Comparison of ENCODE assay signal across 24 mouse cellular contexts in the genomic region with DNA sequence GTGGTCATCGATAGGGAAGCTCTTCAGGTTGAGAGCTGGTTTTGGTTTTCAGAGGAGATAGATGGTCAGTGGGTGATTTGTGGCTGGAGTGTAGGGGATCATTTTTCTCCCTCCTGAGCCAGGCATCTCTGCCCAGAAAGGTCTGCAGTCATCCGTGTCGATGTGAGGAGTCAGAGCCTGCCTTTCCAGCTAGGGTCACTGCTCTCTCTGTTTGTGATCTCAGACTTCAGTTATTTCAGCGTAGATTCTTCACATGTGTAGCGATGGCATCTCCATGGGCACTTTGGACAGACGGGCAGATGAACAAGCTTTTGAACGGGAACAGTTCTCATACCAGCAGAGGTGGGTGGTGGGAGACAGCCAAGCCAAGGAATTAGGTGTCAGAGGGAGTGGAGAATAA.
DNase-seq lines count a peak whose midpoint lies in the region; ATAC-seq and TF ChIP-seq lines count a peak whose summit lies in the region.
"Had no signal": no experiment of that assay in that cellular context is flagged by ENCODE, and none has a peak within 500 bp of the region (broad histone marks: within the 10 kb centered on the region; RNA-seq: fewer than 3 reads in every experiment).

No protein-coding gene starts in this region.

- 0 out of 2 replicates have a peak overlapping the region, but pooled peaks have one; percentile 24 for H3K9ac ChIP-seq in stomach, embryonic 16.5 days (ENCODE audit: low read length)
- no peak overlapping the region for H3K9ac ChIP-seq in stomach, postnatal 0 days (ENCODE audit: low read length)
- H3K9ac ChIP-seq: embryonic facial prominence, embryonic 12.5 days; forebrain, postnatal 0 days; heart, embryonic 13.5 days; limb, embryonic 12.5 days; liver, postnatal 0 days; stomach, embryonic 15.5 days had no signal

- H3K36me3 ChIP-seq in stomach, embryonic 16.5 days (ENCODE audit: control insufficient read depth, insufficient read depth, low read length): no peaks in the 10 kb centered on the region
- no peaks in the 10 kb centered on the region for H3K36me3 ChIP-seq in stomach, postnatal 0 days (ENCODE audit: control insufficient read depth, insufficient read depth, low read length)
- H3K36me3 ChIP-seq: embryonic facial prominence, embryonic 12.5 days; limb, embryonic 12.5 days had no signal

- no peak overlapping the region for H3K27ac ChIP-seq in stomach, embryonic 16.5 days (ENCODE audit: low read length)
- H3K27ac ChIP-seq in stomach, postnatal 0 days (replicated peaks): no peak overlapping the region
- H3K27ac ChIP-seq: heart, embryonic 13.5 days; hindbrain, postnatal 0 days; layer of hippocampus, adult 2 months; midbrain, embryonic 10.5 days; stomach, embryonic 15.5 days had no signal

- WGBS in stomach, embryonic 16.5 days: 79% methylated on average over 7 of the region's 7 CpGs
- WGBS in stomach, postnatal 0 days: 80% methylated on average over 7 of the region's 7 CpGs

- H3K4me1 ChIP-seq in stomach, embryonic 16.5 days (ENCODE audit: control insufficient read depth, insufficient read depth, low read length): peaks cover 39% of the 10 kb centered on the region
- H3K4me1 ChIP-seq in stomach, postnatal 0 days (replicated peaks; ENCODE audit: control insufficient read depth, insufficient read depth): peaks cover 14% of the 10 kb centered on the region

- no peaks in the 10 kb centered on the region for H3K9me3 ChIP-seq in stomach, embryonic 16.5 days (replicated peaks; ENCODE audit: control insufficient read depth, low read length)
- 0 out of 2 replicates have a peak, but pooled peaks cover 2% of the 10 kb centered on the region for H3K9me3 ChIP-seq in stomach, postnatal 0 days (ENCODE audit: control insufficient read depth, low read length)
- H3K9me3 ChIP-seq: embryonic facial prominence, embryonic 12.5 days; heart, embryonic 13.5 days; limb, embryonic 12.5 days; stomach, embryonic 15.5 days had no signal

- H3K27me3 ChIP-seq in stomach, embryonic 16.5 days (ENCODE audit: control insufficient read depth, insufficient read depth, low read length): no peaks in the 10 kb centered on the region
- no peaks in the 10 kb centered on the region for H3K27me3 ChIP-seq in stomach, postnatal 0 days (ENCODE audit: control insufficient read depth, insufficient read depth, low read length)
- H3K27me3 ChIP-seq: embryonic facial prominence, embryonic 12.5 days; heart, embryonic 13.5 days; limb, embryonic 12.5 days; stomach, embryonic 15.5 days had no signal

- TF ChIP-seq CTCF in stomach, postnatal 0 days (IDR thresholded peaks at IDR 0.05; ENCODE audit: low read depth): no peak

- DNase-seq in stomach, postnatal 0 days (ENCODE audit: low spot score): no peak
- peak; percentile 71 for DNase-seq in kidney, adult 9 months
- DNase-seq in kidney, postnatal 14 days: peak; percentile 58
- DNase-seq in cerebellum, adult 8-10 months: no peak
- DNase-seq in thymus, postnatal 25 days: no peak
- no peak for DNase-seq in lung, postnatal 4 days
- DNase-seq: adrenal gland, postnatal 25 days; cerebellum, adult 9-11 months; forebrain, postnatal 0 days; heart, adult 11 months; heart, postnatal 14 days; liver, postnatal 0 days had no signal

- no peak overlapping the region for H3K4me2 ChIP-seq in stomach, embryonic 16.5 days (ENCODE audit: low read depth, low read length)
- H3K4me2 ChIP-seq in stomach, postnatal 0 days (replicated peaks; ENCODE audit: low read depth): no peak overlapping the region
- H3K4me2 ChIP-seq: embryonic facial prominence, embryonic 12.5 days; heart, embryonic 13.5 days; limb, embryonic 12.5 days; liver, embryonic 11.5 days; stomach, embryonic 15.5 days had no signal

- ATAC-seq in stomach, embryonic 16.5 days (ENCODE audit: insufficient read depth, low FRiP score): no peak
- no peak for ATAC-seq in stomach, postnatal 0 days (ENCODE audit: low FRiP score, low TSS enrichment)
- ATAC-seq: forebrain, postnatal 0 days; hindbrain, postnatal 0 days; intestine, embryonic 16.5 days; liver, postnatal 0 days; lung, postnatal 0 days; midbrain, embryonic 16.5 days had no signal

- H3K4me3 ChIP-seq in stomach, embryonic 16.5 days (replicated peaks; ENCODE audit: low read length): no peak overlapping the region
- H3K4me3 ChIP-seq in stomach, postnatal 0 days (ENCODE audit: low read depth, low read length): no peak overlapping the region
- H3K4me3 ChIP-seq: embryonic facial prominence, embryonic 12.5 days; heart, embryonic 13.5 days; layer of hippocampus, adult 2 months; limb, embryonic 12.5 days; midbrain, embryonic 10.5 days; stomach, embryonic 15.5 days had no signal

- no peak for TF ChIP-seq EP300 in stomach, postnatal 0 days (optimal IDR thresholded peaks at IDR 0.05)

Comparison
In these comparisons a context has a peak if more than half of its experiments do, and no peak if none do; other contexts are left out.
1. DNase-seq: peak in kidney, adult 9 months (single experiment) and kidney, postnatal 14 days (single experiment); none in stomach, postnatal 0 days (single experiment), cerebellum, adult 8-10 months (single experiment), thymus, postnatal 25 days (single experiment) and lung, postnatal 4 days (0 of 2).